Mouse (Mus musculus): ENCODE results near the gene Cnnm2. TPM values are rescaled to one million over a fixed set of nuclear protein-coding genes. Genes with fewer than 3 reads are reported as not detected.

Cnnm2 gene
- total RNA-seq, 2 experiments from 2014 or later = 25.2 to 28.1 TPM

DNA sequence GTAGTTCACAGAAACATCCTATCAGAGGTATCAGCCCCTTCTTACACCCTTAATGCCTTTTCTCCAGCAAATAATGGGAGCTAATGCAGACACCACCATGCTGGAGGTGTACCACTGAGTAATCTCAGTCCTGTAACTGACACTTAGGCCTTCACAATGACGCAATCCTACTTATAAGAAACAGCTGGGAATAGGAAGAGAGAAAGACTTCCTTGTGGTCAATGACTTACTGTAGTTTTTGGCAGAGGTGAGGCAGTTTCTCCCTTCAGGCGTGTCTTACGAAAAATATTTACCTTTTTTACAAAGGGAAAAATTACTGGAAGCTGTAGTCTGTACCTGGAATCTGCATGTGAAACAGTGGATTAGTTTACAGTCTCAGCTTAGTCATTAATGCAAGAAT is 31.1 kb downstream of the Cnnm2 start:
- no peak for DNase-seq (ENCODE audit: low spot score in 2 of 2)

DNA sequence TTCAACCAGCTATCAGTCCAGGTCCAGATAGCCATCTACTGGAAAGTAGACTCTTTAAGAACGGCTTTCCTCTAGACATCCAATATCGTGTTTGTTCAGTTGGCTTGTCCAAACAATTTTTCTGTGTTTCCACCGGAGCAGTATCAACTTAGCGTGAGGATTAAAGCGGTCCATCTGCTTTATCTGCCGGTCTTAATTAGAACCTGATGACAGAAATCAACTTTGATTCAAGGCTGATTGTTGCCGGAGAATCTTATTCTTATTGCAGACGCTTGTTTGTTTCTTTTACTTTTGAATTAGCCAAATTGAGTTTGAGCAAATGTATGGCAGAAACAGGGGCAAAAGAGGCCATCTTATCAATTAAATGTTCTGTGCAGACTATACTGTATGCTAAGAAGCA is 32.8 kb downstream of the Cnnm2 start:
- DNase-seq (ENCODE audit: low spot score in 2 of 2) = no peak

DNA sequence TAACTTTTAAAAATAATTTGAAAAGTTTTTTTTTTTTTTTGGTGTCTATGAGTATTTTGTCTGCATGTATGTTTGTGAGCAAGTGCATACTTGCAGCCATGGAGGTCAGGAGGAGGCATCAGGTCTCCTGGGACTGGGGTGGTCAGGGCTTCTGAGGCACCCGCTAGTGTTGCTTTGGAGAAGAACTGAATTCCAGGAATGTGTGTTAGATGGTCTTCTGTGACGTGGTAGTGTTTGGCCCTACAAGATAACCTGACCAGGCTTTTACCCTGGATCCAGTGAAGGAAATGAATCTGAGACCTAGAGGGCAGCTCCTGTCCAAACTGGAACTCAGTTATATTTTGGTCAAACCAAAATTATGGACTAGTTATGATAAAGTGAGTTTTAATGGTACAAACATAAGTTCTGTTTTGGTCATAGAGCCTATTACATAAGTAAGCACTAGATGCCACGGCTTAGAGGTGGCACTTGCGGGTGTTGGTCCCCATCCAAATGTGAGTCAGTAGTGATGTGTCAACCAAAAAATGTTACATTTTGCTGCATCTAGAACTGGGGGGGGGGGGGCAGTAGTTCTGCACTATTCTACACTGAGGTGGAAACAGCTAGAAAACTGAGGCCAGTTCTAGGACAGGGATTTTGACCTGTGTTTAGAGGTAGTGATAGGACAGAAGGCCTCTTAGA is 38.6 kb downstream of the Cnnm2 start:
- DNase-seq (ENCODE audit: low spot score in 2 of 2) = no peak

DNA sequence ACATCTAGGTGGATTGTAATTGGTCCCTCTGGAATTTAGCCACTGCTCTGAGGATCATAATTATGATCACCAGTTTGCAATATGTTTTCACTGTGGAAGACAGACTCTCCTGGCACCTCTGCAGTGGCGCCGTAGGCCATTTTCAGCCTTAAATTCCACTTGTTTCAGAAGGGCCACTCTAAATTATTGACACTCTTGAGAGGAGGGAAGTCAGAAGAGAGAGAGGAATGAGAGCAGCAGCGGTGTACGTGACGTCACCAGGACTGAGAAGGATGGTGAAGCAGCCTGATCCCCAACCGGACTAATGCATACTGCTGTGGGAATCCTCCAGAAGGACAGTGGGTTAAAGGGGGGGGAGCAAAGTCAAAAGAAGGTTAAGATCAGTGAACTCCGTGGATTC is 40.1 kb downstream of the Cnnm2 start:
- DNase-seq (ENCODE audit: low spot score in 2 of 2) = no peak

DNA sequence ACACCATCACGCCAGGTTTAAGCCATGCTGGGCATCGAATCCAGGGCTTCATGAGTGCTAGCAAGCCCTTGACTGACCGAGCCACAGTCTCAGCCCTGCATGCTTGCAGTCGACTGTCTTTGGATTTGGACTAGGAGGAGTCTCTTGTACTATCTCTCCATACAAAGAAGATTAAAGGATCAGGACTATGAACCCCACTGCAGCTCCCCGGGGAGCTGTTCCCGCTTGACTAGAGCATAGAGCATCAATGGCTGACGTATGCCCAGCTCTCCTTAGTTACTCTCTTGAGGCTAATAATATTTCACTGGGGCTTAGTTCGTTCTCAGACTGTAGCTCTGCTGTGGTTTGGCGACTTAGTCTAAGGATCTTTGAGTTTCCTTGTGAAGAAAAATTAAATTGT is 40.9 kb downstream of the Cnnm2 start:
- DNase-seq (ENCODE audit: low spot score in 2 of 2) = no peak

DNA sequence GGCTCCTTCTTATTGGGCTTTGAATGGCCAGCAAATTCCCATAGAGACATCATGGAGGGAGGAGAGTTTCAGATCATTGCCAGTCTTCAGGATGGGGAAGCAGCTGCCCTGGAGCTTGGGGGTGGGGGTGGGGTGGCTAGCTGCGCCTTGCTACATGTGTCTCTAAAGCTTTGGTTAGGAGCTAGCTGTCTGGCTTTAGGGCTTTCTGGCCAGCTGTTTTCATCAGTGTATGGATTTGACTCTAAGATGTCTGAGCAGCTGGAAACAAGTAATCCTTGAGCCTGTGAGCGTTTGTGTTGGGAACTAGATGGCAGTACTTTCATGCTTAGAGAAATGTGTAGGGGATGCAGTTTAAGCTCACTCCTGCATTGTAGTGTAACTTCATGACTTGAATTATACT is 42.3 kb downstream of the Cnnm2 start:
- no peak for DNase-seq (ENCODE audit: low spot score in 2 of 2)

DNA sequence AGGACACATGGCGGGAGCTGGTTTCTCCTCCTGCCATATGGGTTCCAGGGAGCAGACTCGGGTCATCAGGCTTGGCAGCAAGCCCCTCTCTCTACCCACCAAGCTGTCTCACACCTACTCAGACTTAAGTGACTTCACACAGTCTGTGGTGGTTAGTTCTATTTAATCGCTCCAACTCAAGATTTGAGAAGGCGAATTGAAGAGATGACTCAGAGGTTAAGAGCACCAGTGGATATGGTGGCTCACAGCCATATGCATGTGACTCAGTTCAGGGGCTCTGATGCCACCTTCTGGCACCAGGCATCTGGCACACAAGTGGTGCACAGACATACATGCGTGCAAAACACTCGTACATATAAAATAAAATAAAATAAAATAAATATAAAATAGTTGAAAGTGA is 43.4 kb downstream of the Cnnm2 start:
- no peak for DNase-seq (ENCODE audit: low spot score in 2 of 2)

DNA sequence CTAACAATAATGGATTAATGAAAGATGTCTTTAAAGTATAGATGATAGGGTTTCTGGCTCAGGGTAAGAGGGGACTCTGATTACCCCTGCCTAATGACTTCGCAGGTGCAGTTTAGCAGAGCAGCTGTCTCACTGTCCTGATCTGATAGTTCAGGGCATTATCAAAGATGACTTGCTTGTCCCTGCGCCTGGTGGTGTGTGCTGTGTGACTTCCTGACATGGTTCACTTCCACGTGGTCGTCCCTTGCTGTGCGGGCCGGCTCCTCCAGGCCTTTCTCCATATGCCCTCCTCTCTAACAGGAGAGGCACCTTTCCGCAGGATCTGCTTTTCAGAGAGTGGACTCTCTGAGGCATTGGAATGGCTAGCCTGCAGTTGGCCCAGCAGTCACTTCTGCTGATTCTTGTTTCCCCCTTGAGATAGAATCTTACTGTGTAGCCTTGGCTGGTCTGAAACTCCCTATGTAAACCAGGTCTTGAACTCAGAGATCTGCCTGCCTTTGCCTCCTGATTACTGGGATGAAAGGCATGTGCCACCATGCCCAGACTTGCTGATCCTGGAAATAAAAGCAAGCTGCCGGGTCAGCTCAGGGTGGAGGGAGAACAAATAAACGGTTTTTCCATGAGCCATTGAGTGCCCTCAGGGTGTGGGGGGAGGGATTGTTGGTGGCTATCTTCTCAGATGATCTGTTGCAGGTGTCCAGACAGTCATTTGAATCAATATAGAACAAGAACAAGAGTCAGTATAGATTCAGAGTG is 44.7 kb downstream of the Cnnm2 start:
- no peak for DNase-seq (ENCODE audit: low spot score in 2 of 2)

DNA sequence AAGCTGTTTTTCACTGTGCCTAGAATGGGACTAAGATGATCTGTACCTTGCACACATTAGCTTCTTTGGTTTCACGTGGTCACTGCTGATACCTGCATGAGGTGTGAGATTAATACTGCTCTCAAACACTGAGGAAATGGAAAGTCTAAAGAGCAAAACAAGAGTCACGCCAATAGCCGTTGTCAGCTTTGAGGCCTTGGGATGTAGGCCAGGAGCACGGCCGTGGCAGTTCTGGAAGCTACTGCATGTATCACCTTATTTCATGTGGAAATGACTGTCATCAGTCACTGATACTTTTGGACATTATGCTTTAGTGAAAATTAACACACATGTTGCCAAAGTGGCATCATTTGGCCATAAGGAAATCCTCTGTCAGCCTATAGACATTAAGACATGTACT is 46.9 kb downstream of the Cnnm2 start:
- DNase-seq (ENCODE audit: low spot score in 2 of 2) = no peak

DNA sequence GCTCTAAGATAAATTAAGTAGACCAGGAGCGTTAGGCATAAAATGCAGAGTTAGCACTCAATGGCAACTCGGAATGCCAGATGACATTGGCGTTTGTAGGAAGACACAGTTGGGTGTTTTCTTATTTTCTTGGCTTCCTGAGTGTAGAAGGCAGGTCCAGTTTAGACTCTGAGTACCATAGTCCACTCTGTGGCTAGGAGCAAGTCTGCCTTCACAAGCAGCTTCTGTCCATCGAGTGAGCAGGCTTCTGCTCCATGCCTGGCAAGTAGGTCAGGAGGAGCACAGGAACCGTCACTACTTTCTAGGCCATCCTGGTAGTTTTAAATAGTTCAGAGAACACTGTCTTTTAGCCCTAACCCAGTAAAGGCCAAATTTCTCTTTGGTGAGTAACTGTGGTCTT is 47.6 kb downstream of the Cnnm2 start:
- DNase-seq (ENCODE audit: low spot score in 2 of 2) = no peak

DNA sequence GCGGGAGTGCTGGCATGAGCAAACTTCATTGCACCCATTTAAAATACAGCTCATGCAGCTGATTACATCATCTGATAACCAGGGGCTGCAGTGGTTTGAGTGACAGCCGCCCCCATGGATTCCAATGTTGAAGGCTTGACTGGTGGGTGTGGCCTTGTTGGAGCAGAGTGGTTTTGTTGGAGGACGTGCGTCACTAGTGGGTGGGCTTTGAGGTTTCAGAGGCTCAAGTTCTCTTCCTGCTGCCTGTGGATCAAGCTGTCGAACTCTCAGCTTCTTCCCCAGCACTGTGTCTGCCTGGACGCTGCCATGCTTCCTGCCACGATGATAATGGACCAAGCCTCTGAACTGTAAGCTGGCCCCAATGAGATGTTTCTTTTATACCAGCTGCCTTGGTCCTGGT is 57.9 kb downstream of the Cnnm2 start:
- no peak for DNase-seq (ENCODE audit: low spot score in 2 of 2)

DNA sequence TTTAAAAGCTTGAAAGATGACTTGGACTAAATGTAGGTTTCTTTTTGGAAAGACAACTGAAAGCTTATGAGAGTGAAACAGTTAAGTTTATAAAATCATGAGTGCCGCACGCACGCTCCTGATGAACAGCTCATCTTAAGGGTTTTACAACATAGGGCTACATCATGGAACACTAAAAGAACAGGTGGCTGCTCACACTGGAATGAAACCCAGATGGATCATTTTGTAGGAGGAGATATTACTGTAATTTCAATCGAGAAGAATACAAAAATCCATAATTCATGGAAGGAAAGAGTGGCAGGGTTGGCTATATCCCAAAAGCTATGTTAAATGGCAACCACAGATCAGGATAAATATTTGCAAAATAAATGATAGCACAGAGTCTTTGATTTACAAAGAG is 61.1 kb downstream of the Cnnm2 start:
- DNase-seq (ENCODE audit: low spot score in 2 of 2) = no peak

DNA sequence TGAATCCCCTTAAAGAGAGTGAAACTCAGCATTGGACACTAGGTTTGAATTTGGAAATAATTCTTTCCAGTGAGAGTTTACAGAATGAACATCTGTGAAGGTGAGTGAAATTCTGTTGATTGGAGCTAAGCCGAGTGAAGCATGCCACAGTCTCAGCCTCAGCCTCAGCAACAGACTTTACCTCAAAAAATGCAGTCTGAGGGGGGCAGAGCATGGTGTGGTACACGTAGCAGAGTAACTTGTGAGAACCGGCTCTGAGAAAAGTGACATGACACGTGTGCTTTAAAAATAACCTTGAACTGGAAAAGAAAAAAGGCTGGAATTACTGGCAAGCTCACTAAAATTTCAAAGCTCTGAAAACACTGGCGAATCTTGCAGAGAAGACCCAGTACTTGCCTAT is 62.4 kb downstream of the Cnnm2 start:
- no peak for DNase-seq (ENCODE audit: low spot score in 2 of 2)

DNA sequence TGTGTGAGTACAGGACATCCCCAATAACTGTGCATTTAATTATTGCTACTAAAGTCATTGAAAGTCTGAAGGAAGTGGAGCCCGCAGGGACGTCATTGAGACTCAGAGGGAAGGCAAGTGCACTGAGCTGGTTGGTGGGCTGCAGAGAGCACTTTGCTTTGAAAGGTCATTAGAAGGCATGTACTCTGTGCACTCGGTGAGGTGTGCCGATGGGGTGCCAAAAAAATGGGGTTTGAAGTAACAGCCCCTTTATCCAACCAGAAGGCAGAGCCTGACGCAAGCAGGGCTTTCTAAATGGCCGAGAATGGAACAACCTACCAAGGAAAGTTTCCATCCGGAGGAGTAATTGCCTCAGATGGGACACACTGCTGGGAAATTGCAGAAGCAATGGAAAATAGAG is 63.5 kb downstream of the Cnnm2 start:
- no peak for DNase-seq (ENCODE audit: low spot score in 2 of 2)

DNA sequence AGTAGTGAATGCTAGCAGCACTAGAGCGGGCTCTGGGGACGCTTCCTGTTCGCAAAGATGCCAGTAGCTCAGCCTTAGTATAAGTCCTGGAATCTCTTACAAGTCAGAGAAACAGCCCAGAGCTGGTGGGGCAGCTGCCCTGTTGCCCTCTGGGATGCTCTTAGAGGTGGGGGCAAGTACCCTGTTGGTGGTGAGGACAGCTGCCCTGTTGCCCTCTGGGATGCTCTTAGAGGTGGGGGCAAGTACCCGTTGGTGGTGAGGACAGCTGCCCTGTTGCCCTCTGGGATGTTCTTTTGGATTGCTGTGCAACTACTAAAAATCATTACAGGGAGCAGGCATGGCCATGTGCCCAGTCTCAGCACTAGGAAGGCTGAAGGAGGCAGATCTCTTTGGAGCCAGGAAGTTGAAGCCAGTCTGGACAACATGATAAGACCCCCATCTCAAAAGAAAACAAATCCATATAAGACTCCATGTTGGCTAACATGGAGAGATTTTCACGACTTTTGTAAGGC is 66.3 kb downstream of the Cnnm2 start:
- DNase-seq (ENCODE audit: low spot score in 2 of 2) = no peak

DNA sequence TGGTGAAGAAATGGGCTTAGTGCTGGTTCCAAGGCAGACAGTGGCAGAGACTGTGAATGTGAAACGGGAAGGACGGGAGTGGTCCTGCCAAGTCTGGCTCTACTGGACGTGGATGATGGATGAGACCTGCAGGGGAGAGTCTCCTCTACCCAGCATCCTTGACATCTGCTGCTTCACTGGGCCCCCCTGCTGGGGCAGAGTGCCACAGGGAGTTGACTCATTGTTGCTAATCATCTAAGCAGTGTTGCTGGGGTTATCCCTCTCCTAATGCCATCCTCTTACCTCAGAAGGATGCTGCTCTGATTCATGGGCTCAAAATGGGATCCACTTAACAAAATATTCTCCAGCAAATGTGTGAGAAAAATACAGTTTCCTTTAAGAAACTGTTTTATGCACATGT is 67.6 kb downstream of the Cnnm2 start:
- no peak for DNase-seq (ENCODE audit: low spot score in 2 of 2)

DNA sequence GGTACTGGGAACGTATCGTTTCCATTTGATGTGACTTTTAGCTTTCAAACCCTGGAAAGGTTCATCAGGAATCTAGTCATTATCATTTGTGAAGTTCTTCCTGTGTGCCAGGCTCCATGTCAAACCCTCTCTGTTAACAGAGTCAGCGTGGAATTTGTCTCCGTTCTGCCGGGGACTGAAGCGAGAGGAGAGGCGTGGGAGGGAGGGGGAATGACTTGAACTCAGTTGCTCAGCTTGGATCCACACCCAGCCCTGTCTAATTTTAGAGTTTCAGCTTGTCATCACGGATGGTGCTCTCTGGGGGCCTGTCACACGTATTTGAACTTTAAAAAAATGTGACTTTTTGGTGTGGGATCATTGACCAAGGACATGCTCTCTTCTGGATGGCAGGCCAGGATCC is 70.0 kb downstream of the Cnnm2 start:
- no peak for DNase-seq (ENCODE audit: low spot score in 2 of 2)

DNA sequence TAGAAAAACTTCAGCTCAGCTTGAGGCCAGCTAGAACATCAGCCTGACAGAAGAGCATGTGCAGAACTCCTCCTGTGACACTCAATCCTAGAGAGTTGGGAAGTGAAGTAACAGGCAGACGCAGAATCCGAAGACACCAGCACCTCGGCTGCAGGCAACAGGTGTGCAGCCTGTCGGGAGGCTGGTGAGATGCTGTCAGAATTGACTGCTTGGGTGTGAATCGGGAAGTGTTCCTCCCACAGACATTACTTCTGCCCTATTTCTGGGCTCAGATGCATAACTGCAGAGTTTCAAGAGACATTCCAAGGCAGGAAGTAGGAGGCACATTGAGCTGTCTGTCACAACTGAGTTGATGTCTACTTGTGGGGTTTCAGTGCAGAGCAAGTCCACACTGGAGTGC is 72.9 kb downstream of the Cnnm2 start:
- DNase-seq (ENCODE audit: low spot score in 2 of 2) = no peak

DNA sequence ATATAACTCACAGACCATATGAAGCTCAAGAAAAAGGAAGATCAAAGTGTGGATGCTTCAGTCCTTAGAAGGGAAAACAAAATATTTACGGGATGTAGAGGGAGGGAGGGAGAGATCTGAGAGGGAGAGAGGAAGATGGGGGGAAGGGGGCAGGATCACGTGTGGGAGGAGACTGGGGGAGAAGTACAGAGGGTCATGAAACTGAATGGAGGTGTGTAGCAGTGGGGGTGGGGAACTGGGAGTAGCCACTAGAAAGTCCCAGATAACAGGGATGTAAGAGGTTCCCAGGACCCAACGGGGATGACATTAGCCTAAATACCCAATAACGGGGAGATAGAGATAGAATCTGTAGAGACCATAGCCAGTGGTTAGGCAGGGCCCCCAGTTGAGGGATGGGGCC is 73.9 kb downstream of the Cnnm2 start:
- no peak for DNase-seq (ENCODE audit: low spot score in 2 of 2)

DNA sequence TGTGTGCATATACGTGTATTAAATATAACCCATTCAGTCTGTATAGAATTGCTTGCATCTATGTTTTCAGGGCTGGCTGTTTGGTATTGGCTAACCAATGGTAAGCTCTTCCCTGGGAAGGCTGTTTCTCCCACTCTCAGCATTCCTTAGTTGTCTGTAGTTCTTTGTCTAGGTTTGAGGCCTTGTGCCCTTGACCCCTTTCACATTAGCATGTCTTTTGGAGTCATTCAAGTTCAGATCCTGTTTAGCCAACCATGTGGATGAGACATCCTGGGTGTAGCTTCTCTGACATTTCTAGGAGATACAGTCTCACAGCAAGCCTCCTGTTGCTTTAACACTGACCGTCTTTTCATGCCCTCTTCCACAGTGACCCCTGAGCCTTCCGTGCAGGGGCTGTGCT is 74.7 kb downstream of the Cnnm2 start:
- DNase-seq (ENCODE audit: low spot score in 2 of 2) = no peak

DNA sequence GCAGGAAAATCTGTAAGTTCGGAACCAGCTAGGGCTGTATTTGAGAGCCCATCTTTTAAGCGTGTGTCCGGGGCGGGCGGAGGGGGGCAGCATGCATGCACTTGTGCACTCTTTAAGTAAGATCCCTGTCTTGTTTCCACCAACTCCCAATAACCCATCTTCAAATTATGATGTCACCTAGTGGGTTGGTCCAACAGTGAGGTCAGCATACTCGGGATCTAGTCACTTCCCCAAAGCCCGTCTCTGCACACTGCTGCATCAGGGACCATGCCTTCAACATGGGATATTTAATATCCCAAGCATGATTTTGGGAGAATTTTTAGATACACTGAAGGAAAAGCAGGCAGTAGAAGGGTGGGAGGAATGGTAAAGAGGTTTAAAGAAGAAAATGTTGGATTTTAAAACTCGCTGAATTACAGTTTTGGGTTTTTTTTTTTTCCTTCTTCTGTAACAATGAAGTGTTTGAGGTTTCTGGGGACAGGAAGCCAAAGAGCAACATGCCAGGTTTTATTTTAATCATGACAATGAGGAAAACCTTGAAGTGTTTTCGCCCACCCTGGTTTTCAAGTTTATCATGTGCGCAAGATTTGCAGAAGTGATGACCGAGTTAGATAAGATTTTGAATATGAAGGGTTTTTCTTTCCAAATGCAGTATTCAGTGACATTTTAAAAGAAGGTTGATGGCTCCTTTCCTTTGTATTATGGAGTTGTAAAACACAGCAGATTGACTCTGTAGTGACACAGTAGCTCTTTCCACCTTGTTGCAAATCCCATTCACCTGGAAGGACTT is 76.1 kb downstream of the Cnnm2 start:
- DNase-seq (ENCODE audit: low spot score in 2 of 2) = no peak

DNA sequence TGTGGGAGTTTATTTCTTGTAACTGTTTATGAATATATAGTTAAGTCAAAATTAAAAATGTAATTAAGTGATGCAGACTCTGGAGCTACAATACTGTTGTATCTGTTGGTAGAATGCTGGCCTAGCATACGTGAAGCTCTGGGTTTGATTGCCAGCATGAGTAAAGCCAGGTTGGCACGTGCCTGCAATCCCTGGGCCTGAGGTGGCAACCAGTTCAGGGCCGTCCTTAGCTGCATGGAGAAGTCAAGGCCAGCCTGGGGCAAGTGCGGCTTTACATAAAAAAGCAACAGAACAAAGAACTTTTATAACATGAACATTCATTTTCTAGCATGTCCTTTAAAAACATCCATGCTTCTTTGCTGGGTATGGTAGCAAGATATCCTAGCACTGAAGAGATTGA is 79.6 kb downstream of the Cnnm2 start:
- no peak for DNase-seq (ENCODE audit: low spot score in 2 of 2)

Data from layer of hippocampus, postnatal 10 days (tissue).